Mouse (Mus musculus) cerebellum, postnatal 4 days (tissue): ENCODE results near the gene Krtap15.

Experiments used
- DNase-seq, 2 experiments: peaks; one replicate each; pipeline ENCODE4 v3.0.0; 2022; ENCODE audit warnings: low spot score in 2 of 2, mixed read lengths in 1 of 2

Krtap15 gene

DNA sequence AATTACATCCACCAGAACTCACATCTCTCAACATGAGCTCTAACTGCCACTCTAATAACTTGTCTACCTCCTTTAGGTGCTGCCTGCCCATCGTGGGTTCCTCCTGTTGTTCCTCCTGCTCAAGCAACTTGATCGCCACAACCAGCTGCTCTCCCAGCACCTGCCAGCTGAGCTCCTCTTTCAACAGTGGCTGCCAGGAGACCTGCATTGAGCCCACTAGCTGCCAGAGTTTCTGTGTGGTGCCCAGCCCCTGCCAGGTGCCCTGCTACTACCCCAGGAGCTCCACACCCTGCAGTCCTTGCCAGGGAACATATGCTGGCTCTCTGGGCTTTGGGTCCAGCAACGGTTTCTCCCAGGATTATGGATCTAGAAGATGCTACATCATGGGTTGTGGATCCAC is at the start of gene Krtap15:
Krtap15 (plus strand) TSS at position 150 of the 400 bp plus-strand sequence.
- peak in 1 of 2 experiments; percentile 17 for DNase-seq

DNA sequence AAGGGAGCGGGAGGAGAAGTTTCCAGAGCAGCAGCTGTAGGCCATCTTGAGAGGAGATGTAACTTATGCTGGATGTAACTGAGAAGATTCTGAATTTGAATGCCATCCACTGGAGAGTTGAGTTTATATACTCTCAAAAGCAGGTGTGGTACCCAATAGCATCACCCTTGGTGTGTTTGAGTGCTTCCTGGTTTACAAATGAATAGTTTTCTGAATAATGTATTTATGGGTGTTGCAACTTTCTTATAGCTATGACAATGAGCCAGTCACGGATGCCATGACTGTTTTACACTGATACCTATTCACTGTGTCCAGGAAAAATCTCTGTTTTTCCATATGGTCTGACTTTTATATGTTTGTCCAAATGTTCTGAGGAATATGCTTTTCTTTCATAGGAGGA is 45.9 kb upstream of the Krtap15 start, which contains the start of gene 2310057N15Rik:
2310057N15Rik (minus strand) TSS at position 101 of the 400 bp plus-strand sequence.
- DNase-seq = no peak

DNA sequence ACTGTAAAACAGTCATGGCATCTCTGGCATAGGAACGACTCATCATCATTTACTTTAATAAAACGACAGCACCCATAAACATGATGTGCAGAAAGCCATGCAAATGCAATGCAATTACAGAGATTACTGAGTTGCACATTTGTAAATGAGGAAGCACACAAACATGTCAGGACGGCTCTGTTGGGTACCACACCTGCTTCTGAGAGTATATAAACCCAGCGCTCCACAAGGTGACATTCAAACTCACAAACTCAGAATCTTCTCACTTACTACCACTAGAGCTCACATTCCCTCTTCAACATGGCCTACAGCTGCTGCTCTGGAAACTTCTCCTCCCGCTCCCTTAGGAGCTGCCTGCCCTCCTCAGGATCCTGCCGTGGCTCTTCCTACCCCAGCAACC is 42.4 kb upstream of the Krtap15 start, which contains the start of gene Gm5965:
Gm5965 (plus strand) TSS at position 301 of the 400 bp plus-strand sequence.
- DNase-seq = no peak

DNA sequence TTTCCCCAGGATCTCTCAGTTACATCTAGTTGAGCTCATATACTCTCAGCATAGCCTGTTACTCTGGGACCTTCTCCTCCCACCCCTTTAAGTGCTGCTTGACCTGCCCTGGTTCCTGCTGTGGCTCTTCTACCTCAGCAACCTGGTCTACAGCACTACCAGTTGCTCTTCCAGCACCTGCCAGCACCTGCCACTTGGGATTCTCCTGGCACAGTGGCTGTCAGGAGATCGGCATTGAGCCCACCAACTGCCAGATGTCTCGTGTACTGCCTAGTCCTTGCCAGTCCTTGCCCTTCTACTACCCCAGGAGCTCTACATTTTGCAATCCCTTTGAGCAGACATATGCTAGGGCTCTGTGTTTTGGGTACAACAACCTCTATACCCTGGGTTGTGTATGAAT is 33.2 kb upstream of the Krtap15 start:
- DNase-seq = peak in 1 of 2 experiments; percentile 46

DNA sequence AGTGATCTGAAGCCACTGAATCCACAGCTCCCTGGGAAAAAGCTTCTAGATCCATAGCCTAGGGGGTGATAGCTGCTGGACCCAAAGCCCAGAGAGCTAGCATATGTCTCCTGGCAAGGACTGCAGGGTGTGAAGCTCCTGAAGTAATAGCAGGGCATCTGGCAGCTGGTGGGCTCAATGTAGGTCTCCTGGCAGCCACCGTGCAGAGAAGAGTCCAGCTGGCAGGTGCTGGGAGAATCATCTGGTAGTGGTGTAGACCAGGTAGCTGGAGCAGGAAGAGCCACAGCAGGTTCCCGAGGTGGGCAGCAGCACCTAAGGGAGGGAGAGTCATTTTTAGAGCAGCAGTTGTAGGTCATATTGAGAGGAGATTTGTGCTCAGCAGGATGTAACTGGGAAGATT is 8.2 kb upstream of the Krtap15 start, which contains the start of gene Gm20741:
Gm20741 (minus strand) TSS at position 394 of the 400 bp plus-strand sequence.
- DNase-seq = peak in 1 of 2 experiments; percentile 32

DNA sequence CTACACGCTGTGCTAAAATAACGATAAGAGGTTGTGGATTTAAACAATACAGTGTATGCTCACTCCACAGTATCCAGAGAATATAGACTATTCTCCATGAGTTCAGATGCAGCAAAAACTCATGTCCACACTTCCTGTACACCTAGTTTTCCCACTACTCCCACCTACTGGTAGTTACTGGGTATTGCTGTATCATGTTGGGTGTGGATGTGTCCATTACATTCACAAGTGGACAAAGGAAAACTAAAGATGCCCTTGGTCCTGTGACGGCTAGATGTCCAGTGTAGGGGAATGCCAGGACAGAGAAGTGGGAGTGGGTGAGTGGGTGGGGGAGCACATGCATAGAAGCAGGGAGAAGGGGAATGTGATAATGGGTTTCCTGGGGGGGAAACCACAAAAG is 3.7 kb downstream of the Krtap15 start:
- DNase-seq = no peak

DNA sequence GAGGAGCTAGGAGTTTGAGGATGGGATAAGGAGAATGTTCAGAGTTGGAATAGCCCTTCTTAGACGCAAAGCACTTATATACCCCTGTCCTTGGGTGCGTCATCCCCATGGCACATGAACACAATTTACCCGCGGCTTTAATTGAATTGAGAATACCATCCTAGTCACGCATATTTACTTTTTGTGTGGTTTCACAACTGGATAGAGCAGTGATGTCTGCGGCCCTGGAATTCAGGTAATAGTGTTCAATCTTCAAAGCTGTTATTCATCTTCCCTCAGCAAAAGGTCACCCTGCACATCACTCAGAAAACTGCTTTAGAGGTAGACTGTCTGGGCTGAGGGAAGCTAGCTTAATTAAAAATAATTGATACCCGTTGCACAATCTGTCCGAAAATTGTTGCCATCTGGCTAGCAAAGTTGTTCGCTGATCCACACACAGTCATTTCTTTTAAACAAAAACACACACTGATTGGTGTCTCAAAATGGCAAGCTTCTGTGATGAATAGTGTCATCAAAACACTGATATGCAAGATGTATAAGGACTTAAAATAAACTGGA is 6.2 kb downstream of the Krtap15 start, which contains the start of gene Krtap14:
Krtap14 (minus strand) TSS at position 51 of the 558 bp plus-strand sequence.
- no peak for DNase-seq

DNA sequence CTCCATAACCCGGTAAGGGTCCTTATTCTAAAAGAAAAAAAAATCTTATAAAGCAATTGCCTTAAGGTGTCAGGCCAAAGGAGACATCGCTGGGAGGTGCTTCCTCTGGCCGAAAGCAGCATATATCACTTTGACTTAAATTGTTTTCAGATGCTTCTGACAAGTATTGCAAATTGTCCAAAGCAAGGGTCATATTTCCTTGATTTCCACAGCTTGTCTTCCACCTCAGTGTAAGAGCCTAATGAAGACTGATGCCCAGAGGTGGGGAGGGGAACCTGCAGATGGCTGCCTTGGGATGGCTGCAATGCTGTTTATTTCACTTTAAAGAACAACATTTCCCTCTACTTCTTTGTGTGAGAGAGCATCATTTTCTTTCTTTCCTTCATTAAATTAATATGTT is 7.0 kb downstream of the Krtap15 start:
- DNase-seq = no peak

DNA sequence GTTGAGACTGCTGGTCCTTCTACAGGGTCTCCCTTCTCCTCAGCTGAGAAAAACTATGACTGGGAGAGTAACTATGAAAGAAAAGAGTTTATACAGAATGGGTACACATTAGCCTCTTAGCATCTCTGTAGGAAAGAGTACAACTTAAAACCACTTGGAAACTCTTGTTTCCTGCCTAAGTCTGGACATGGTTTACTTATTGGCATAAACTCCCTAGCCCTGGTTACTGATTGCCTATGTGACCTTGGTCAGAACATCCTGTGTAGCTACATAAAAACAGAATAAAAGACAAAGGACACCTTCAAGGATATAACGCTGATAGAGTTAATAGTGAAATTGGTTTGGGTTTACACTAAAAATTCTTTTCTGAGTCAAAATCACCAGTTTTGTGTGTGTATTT is 27.3 kb downstream of the Krtap15 start:
- no peak for DNase-seq

DNA sequence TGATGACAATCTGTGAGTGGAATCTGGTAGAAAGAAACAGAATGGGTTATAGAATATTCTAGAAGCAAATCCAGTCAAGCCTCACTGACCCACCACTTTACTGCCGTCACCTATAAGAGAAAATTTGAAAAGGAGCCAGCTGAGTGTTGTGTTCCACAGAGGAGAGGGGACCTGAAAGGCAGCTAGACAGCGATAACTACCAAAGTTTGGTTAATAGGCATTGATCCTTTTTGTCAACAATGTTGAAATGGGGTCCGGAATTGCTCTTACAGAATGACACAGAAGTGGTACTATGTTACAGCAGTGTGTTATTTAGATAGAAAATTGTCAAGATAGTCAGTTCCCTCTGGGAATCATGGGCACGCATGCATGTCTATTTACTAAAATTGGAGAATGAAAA is 28.5 kb downstream of the Krtap15 start:
- no peak for DNase-seq

DNA sequence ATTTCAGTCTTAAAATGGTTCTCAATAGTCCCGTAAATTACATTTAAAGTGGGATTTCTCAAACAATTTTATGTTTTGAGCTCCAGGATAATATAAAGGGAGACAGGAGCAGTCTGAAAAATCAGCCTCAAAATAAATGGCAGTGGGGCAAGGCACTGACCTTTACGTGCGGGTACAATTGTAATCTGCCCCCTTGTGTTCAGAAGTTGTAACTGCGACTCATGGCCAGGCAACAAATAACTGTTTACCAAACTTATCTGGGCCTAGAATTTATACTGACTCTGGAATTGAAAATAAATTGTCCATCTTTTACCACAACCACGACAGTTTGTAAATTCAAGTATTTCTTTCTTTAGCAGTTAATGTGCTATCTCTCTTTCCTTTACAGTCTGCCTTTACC is 31.4 kb downstream of the Krtap15 start:
- peak in 1 of 2 experiments; percentile 38 for DNase-seq

DNA sequence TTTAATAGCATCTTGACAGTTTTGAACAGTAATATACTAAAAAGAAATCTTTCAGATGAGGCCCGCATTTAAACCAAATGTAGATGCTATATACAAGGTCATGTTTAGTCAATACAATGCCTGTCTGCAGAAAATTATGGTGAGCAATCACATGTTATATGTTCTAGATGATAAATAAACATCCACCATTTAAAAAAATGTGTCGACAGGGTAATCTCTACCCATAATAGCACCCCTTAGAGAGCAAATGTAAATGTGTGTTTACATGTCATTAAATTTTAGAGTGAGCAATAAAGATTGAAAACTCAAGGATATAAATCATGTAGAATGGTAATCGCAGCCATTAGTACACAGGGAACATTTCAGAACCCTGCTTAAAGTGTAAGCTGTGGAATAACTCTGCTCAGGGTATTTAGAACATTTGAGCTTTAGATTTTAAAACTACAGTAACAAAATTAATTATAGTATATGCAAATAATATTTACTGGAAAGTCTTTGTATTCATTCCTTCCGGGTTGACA is 44.9 kb downstream of the Krtap15 start:
- no peak for DNase-seq

DNA sequence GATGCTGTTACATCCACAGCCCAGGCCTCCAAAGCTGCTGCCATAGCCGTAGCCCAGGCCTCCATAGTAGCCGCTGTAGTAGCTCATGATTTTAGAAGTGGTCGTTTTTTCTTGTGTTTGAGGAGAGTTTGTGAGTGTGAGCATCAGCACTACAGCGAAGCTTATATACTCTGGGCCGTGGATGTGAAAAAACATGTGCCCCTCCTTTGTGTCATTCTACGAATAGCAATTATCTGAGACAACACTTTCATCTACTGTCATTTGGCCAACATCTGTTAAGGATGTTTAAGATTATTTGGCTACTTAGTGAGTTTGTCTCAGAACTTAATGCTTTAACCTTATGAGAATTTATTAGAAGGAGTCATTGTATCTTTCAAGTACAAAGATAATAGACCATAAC is 49.3 kb downstream of the Krtap15 start, which contains the start of gene Krtap19-1:
Krtap19-1 (minus strand) TSS at position 101 of the 400 bp plus-strand sequence.
- no peak for DNase-seq

DNA sequence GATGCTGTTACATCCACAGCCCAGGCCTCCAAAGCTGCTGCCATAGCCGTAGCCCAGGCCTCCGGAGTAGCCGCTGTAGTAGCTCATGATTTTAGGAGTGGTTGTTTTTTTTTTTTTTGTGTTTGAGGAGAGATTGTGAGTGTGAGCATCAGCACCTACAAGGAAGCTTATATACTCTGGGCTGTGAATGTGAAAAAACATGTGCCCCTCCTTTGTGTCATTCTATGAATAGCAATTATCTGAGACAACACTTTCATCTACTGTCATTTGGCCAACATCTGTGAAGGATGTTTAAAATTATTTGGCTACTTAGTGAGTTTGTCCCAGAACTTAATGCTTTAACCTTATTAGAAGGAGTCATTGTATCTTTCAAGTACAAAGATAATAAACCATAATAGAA is 54.2 kb downstream of the Krtap15 start, which contains the start of gene Krtap19-2:
Krtap19-2 (minus strand) TSS at position 101 of the 400 bp plus-strand sequence.
- no peak for DNase-seq

DNA sequence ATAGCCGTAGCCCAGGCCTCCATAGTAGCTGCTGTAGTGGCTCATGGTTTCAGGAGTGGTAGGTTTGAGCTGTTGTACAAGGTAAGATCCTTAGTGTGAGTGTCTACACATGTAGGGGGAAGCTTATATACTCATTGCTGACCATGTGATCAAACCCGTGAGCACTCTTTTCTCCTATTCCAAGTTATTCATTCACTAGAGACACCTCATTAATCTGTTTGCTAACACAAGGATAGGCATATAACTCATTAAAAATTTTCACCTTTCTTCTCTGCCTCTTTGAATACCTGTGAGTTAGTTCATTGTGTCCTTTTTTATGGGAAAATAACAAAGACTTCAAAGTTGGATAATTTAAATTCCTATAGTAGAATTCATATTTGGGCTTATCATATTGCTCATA is 57.9 kb downstream of the Krtap15 start, which contains the start of gene Krtap19-3:
Krtap19-3 (minus strand) TSS at position 101 of the 400 bp plus-strand sequence.
- DNase-seq = no peak
